ENCODE assay signal across 8 mouse cellular contexts in the genomic region with DNA sequence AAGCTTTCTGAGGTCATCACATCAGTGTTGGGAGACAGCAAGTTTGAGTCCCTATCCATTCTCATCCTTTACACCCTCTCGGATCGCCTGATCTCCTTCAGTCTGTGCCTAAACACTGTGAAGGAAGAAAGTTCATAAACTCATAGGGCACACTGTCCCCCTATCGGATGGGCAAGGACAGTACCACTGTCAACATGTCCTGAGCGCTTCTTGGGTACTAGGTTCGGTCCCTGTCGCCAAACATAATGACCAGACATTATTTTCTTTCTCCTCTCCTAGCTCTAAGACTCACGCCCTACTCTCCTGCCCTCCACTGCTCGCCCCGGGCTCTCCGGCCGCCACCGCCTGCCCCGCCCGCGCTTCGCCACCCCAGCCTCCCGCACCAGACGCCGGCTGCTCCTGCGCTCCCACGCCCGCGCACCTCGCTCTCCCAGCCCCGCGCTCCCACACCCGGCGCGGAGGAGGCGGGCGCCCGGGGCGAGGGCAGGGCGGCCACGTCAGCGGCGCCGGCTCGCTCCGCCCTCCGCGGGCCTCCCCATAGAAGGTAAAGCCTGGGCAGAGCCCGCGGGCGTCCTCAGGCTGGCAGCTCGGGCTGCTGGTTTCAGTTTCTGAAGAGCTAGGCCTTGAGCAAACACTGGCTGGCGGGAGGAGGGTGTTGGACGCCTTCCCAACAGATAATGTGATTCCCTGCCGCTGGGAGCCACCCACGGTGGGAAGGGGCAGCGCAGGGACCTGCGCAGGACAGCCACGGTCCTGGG.
DNase-seq lines count a peak whose midpoint lies in the region; ATAC-seq and TF ChIP-seq lines count a peak whose summit lies in the region.

No protein-coding gene starts in this region.

- ATAC-seq in hindbrain, embryonic 11.5 days (ENCODE audit: low FRiP score) = peak; percentile 97
- peak; percentile 97 for ATAC-seq in lung, postnatal 0 days

- WGBS in hindbrain, embryonic 11.5 days = 1% methylated on average over 53 of the region's 53 CpGs
- 1% methylated on average over 45 of the region's 53 CpGs for WGBS in lung, postnatal 0 days

- DNase-seq in Muller cell, postnatal 12 days (ENCODE audit: inconsistent ontology term) = peak; percentile 97
- DNase-seq in cerebellum, postnatal 10 days = peak; percentile 82 to 84
- peak; percentile 59 to 85 for DNase-seq in frontal cortex, adult 2 months (ENCODE audit: extremely low spot score in 1 of 2, low spot score in 1 of 2)
- peak; percentile 81 for DNase-seq in hindbrain, embryonic 11.5 days (ENCODE audit: low spot score)
- DNase-seq in layer of hippocampus, postnatal 10 days (ENCODE audit: low spot score in 2 of 2) = peak; percentile 80 to 83
- DNase-seq in lung, postnatal 0 days (ENCODE audit: low spot score) = peak; percentile 98
- peak; percentile 75 for DNase-seq in ovary, postnatal 10 days (ENCODE audit: low spot score)
- DNase-seq in thymus, postnatal 0 days (ENCODE audit: low spot score) = peak; percentile 89

- H3K4me2 ChIP-seq in hindbrain, embryonic 11.5 days (replicated peaks; ENCODE audit: low read depth, low read length) = peak overlapping the region; percentile 80
- peak overlapping the region; percentile 61 for H3K4me2 ChIP-seq in lung, postnatal 0 days (replicated peaks; ENCODE audit: low read depth, low read length)

- H3K27ac ChIP-seq in hindbrain, embryonic 11.5 days (ENCODE audit: low read depth, low read length) = peak overlapping the region; percentile 77
- H3K27ac ChIP-seq in lung, postnatal 0 days (ENCODE audit: low read length) = peak overlapping the region; percentile 97

- H3K4me1 ChIP-seq in hindbrain, embryonic 11.5 days (replicated peaks; ENCODE audit: control insufficient read depth, insufficient read depth, low read length) = no peaks in the 10 kb centered on the region; the same call in 1 of the 2 replicates
- H3K4me1 ChIP-seq in lung, postnatal 0 days (ENCODE audit: insufficient read depth, low read depth, low read length) = peaks cover 29% of the 10 kb centered on the region

- 0 out of 2 replicates have a peak, but pooled peaks have one; percentile 39 for TF ChIP-seq EP300 in lung, postnatal 0 days (IDR thresholded peaks at IDR 0.05)

- H3K4me3 ChIP-seq in hindbrain, embryonic 11.5 days (ENCODE audit: low read depth, low read length) = peak overlapping the region; percentile 55
- peak overlapping the region; percentile 45 for H3K4me3 ChIP-seq in lung, postnatal 0 days (ENCODE audit: low read depth, low read length)

- H3K9ac ChIP-seq in hindbrain, embryonic 11.5 days (ENCODE audit: low read depth, low read length) = peak overlapping the region; percentile 78
- H3K9ac ChIP-seq in lung, postnatal 0 days (replicated peaks; ENCODE audit: low read depth) = peak overlapping the region; percentile 65

- no peaks in the 10 kb centered on the region for H3K36me3 ChIP-seq in hindbrain, embryonic 11.5 days (ENCODE audit: control insufficient read depth, insufficient read depth, low read length)
- H3K36me3 ChIP-seq in lung, postnatal 0 days (ENCODE audit: insufficient read depth, low read length) = no peaks in the 10 kb centered on the region

- no peaks in the 10 kb centered on the region for H3K9me3 ChIP-seq in hindbrain, embryonic 11.5 days (ENCODE audit: control insufficient read depth, low read length)
- H3K9me3 ChIP-seq in lung, postnatal 0 days (ENCODE audit: low read length) = no peaks in the 10 kb centered on the region

- no peaks in the 10 kb centered on the region for H3K27me3 ChIP-seq in hindbrain, embryonic 11.5 days (ENCODE audit: control insufficient read depth, insufficient read depth, low read length)
- H3K27me3 ChIP-seq in lung, postnatal 0 days (replicated peaks; ENCODE audit: insufficient read depth, low read length) = no peaks in the 10 kb centered on the region

- peak; percentile 72 for TF ChIP-seq CTCF in lung, postnatal 0 days (IDR thresholded peaks at IDR 0.05)

Comparison
In these comparisons a context has a peak if more than half of its experiments do, and no peak if none do; other contexts are left out.
1. Peak in every context shown above with its lines: DNase-seq, ATAC-seq, H3K4me3 ChIP-seq and H3K27ac ChIP-seq.